Mouse (Mus musculus): ENCODE data around the gene Nutf2-ps1. TPM values are rescaled to one million over a fixed set of nuclear protein-coding genes. Genes with fewer than 3 reads are reported as not detected.

Gene Nutf2-ps1
- polyA plus RNA-seq, 1 experiment from 2014 or later, result 330 TPM

GRCm38 (mm10) chr19:53554981-53555616 lies 33.8 kb downstream of the Nutf2-ps1 start:
- 0 out of 2 replicates have a peak, but pooled peaks have one; percentile 21 for ATAC-seq
- 0 out of 2 replicates have a peak overlapping the region, but pooled peaks have one; percentile 25 for H3K27ac ChIP-seq (ENCODE audit: low read length)
- H3K9ac ChIP-seq (ENCODE audit: low read depth, low read length), result no peak overlapping the region
- H3K9me3 ChIP-seq (ENCODE audit: control insufficient read depth, low read length), result no peaks in the 10 kb centered on the region
- no peak overlapping the region for H3K4me2 ChIP-seq (ENCODE audit: low read depth, low read length)
- peaks cover 21% of the 10 kb centered on the region for H3K4me1 ChIP-seq (ENCODE audit: control insufficient read depth, insufficient read depth, low read length)
- H3K36me3 ChIP-seq (ENCODE audit: control insufficient read depth, insufficient read depth, low read length), result no peaks in the 10 kb centered on the region
- H3K27me3 ChIP-seq (replicated peaks; ENCODE audit: control insufficient read depth, insufficient read depth, low read length), result no peaks in the 10 kb centered on the region
- H3K4me3 ChIP-seq (ENCODE audit: low read length), result no peak overlapping the region
- 74% methylated on average over 5 of the region's 5 CpGs for WGBS

GRCm38 (mm10) chr19:53554402-53554801 lies 34.5 kb downstream of the Nutf2-ps1 start:
- Histone ChIP-seq H3K4me1 (ENCODE audit: control insufficient read depth, insufficient read depth, low read length) (peaks cover 21% of the 10 kb centered on the region), H3K36me3 (ENCODE audit: control insufficient read depth, insufficient read depth, low read length) (no peaks in the 10 kb centered on the region), H3K27me3 (replicated peaks; ENCODE audit: control insufficient read depth, insufficient read depth, low read length) (no peaks in the 10 kb centered on the region), H3K4me3 (ENCODE audit: low read length) (no peak overlapping the region), H3K9me3 (ENCODE audit: control insufficient read depth, low read length) (no peaks in the 10 kb centered on the region), H3K9ac (ENCODE audit: low read depth, low read length) (no peak overlapping the region), H3K4me2 (ENCODE audit: low read depth, low read length) (no peak overlapping the region), H3K27ac (ENCODE audit: low read length) (0 out of 2 replicates have a peak overlapping the region, but pooled peaks have one; percentile 25)
- peak; percentile 65 for ATAC-seq
- 67% methylated on average over 11 of the region's 11 CpGs for WGBS

- Histone ChIP-seq H3K27me3 (replicated peaks; ENCODE audit: control insufficient read depth, insufficient read depth, low read length) (no peaks in the 10 kb centered on the region), H3K4me2 (ENCODE audit: low read depth, low read length) (no peak overlapping the region), H3K27ac (ENCODE audit: low read length) (no peak overlapping the region), H3K9me3 (ENCODE audit: control insufficient read depth, low read length) (no peaks in the 10 kb centered on the region), H3K4me1 (ENCODE audit: control insufficient read depth, insufficient read depth, low read length) (peaks cover 21% of the 10 kb centered on the region), H3K36me3 (ENCODE audit: control insufficient read depth, insufficient read depth, low read length) (no peaks in the 10 kb centered on the region), H3K4me3 (ENCODE audit: low read length) (no peak overlapping the region), H3K9ac (ENCODE audit: low read depth, low read length) (no peak overlapping the region)
- WGBS, result 55% methylated on average over 6 of the region's 6 CpGs
- no peak for ATAC-seq
Measured at GRCm38 (mm10) chr19:53552795-53553194, 36.1 kb downstream of the Nutf2-ps1 start.

GRCm38 (mm10) chr19:53552216-53552786 lies 36.6 kb downstream of the Nutf2-ps1 start:
- Histone ChIP-seq H3K9ac (ENCODE audit: low read depth, low read length) (no peak overlapping the region), H3K9me3 (ENCODE audit: control insufficient read depth, low read length) (no peaks in the 10 kb centered on the region), H3K36me3 (ENCODE audit: control insufficient read depth, insufficient read depth, low read length) (no peaks in the 10 kb centered on the region), H3K27me3 (replicated peaks; ENCODE audit: control insufficient read depth, insufficient read depth, low read length) (no peaks in the 10 kb centered on the region), H3K27ac (ENCODE audit: low read length) (no peak overlapping the region), H3K4me3 (ENCODE audit: low read length) (no peak overlapping the region), H3K4me2 (ENCODE audit: low read depth, low read length) (no peak overlapping the region), H3K4me1 (ENCODE audit: control insufficient read depth, insufficient read depth, low read length) (peaks cover 17% of the 10 kb centered on the region)
- ATAC-seq, result no peak
- 33% methylated on average over 10 of the region's 10 CpGs for WGBS

- no peak overlapping the region for H3K9ac ChIP-seq (ENCODE audit: low read depth, low read length)
- H3K9me3 ChIP-seq (ENCODE audit: control insufficient read depth, low read length), result no peaks in the 10 kb centered on the region
- 77% methylated on average over 12 of the region's 12 CpGs for WGBS
- H3K4me3 ChIP-seq (ENCODE audit: low read length), result no peak overlapping the region
- no peaks in the 10 kb centered on the region for H3K27me3 ChIP-seq (replicated peaks; ENCODE audit: control insufficient read depth, insufficient read depth, low read length)
- H3K27ac ChIP-seq (ENCODE audit: low read length), result no peak overlapping the region
- no peaks in the 10 kb centered on the region for H3K36me3 ChIP-seq (ENCODE audit: control insufficient read depth, insufficient read depth, low read length)
- H3K4me2 ChIP-seq (ENCODE audit: low read depth, low read length), result no peak overlapping the region
- peaks cover 13% of the 10 kb centered on the region for H3K4me1 ChIP-seq (ENCODE audit: control insufficient read depth, insufficient read depth, low read length)
- no peak for ATAC-seq
Measured at GRCm38 (mm10) chr19:53550972-53551371, 37.9 kb downstream of the Nutf2-ps1 start.

- WGBS, result 50% methylated on average over 8 of the region's 8 CpGs
- no peaks in the 10 kb centered on the region for H3K36me3 ChIP-seq (ENCODE audit: control insufficient read depth, insufficient read depth, low read length)
- H3K4me1 ChIP-seq (ENCODE audit: control insufficient read depth, insufficient read depth, low read length), result peaks cover 4% of the 10 kb centered on the region; the same call in 1 of the 2 replicates
- ATAC-seq, result no peak
- H3K4me2 ChIP-seq (ENCODE audit: low read depth, low read length), result no peak overlapping the region
- H3K9me3 ChIP-seq (ENCODE audit: control insufficient read depth, low read length), result no peaks in the 10 kb centered on the region
- no peak overlapping the region for H3K27ac ChIP-seq (ENCODE audit: low read length)
- no peaks in the 10 kb centered on the region for H3K27me3 ChIP-seq (replicated peaks; ENCODE audit: control insufficient read depth, insufficient read depth, low read length)
- no peak overlapping the region for H3K4me3 ChIP-seq (ENCODE audit: low read length)
- H3K9ac ChIP-seq (ENCODE audit: low read depth, low read length), result no peak overlapping the region
Measured at GRCm38 (mm10) chr19:53547597-53547996, 41.3 kb downstream of the Nutf2-ps1 start.

- H3K9ac ChIP-seq (ENCODE audit: low read depth, low read length), result no peak overlapping the region
- H3K27me3 ChIP-seq (replicated peaks; ENCODE audit: control insufficient read depth, insufficient read depth, low read length), result no peaks in the 10 kb centered on the region
- H3K4me3 ChIP-seq (ENCODE audit: low read length), result no peak overlapping the region
- WGBS, result 55% methylated on average over 4 of the region's 4 CpGs
- H3K4me2 ChIP-seq (ENCODE audit: low read depth, low read length), result no peak overlapping the region
- peaks cover 6% of the 10 kb centered on the region; the same call in 1 of the 2 replicates for H3K36me3 ChIP-seq (ENCODE audit: control insufficient read depth, insufficient read depth, low read length)
- no peaks in the 10 kb centered on the region for H3K9me3 ChIP-seq (ENCODE audit: control insufficient read depth, low read length)
- no peak for ATAC-seq
- H3K27ac ChIP-seq (ENCODE audit: low read length), result no peak overlapping the region
- no peaks in the 10 kb centered on the region; the same call in 1 of the 2 replicates for H3K4me1 ChIP-seq (ENCODE audit: control insufficient read depth, insufficient read depth, low read length)
Measured at GRCm38 (mm10) chr19:53544923-53545561, 43.8 kb downstream of the Nutf2-ps1 start.

- no peak for ATAC-seq
Measured at GRCm38 (mm10) chr19:53543602-53544001, 45.3 kb downstream of the Nutf2-ps1 start.

GRCm38 (mm10) chr19:53539296-53539695 lies 49.6 kb downstream of the Nutf2-ps1 start:
- no peak for ATAC-seq
- 77% methylated on average over 3 of the region's 3 CpGs for WGBS
- no peak overlapping the region for H3K4me2 ChIP-seq (ENCODE audit: low read depth, low read length)
- peaks cover 7% of the 10 kb centered on the region; the same call in 1 of the 2 replicates for H3K4me1 ChIP-seq (ENCODE audit: control insufficient read depth, insufficient read depth, low read length)
- no peak overlapping the region for H3K9ac ChIP-seq (ENCODE audit: low read depth, low read length)
- H3K27ac ChIP-seq (ENCODE audit: low read length), result no peak overlapping the region
- no peaks in the 10 kb centered on the region for H3K27me3 ChIP-seq (replicated peaks; ENCODE audit: control insufficient read depth, insufficient read depth, low read length)
- no peaks in the 10 kb centered on the region for H3K9me3 ChIP-seq (ENCODE audit: control insufficient read depth, low read length)
- H3K4me3 ChIP-seq (ENCODE audit: low read length), result no peak overlapping the region
- H3K36me3 ChIP-seq (ENCODE audit: control insufficient read depth, insufficient read depth, low read length), result peaks cover 13% of the 10 kb centered on the region

More at GRCm38 (mm10) chr19:53543602-53544001, 45.3 kb downstream of the Nutf2-ps1 start:
- Histone ChIP-seq H3K36me3 (ENCODE audit: control insufficient read depth, insufficient read depth, low read length) (peaks cover 6% of the 10 kb centered on the region; the same call in 1 of the 2 replicates), H3K27me3 (replicated peaks; ENCODE audit: control insufficient read depth, insufficient read depth, low read length) (no peaks in the 10 kb centered on the region), H3K9ac (ENCODE audit: low read depth, low read length) (no peak overlapping the region), H3K4me3 (ENCODE audit: low read length) (no peak overlapping the region), H3K4me2 (ENCODE audit: low read depth, low read length) (no peak overlapping the region), H3K27ac (ENCODE audit: low read length) (no peak overlapping the region), H3K4me1 (ENCODE audit: control insufficient read depth, insufficient read depth, low read length) (no peaks in the 10 kb centered on the region; the same call in 1 of the 2 replicates), H3K9me3 (ENCODE audit: control insufficient read depth, low read length) (no peaks in the 10 kb centered on the region)
- WGBS, result 43% methylated on average over 5 of the region's 5 CpGs
